Mouse (Mus musculus) kidney, adult 9 months (tissue): ENCODE data around the gene Tbcb.
"Not testable (repeated sequence)": the region's sequence is repeated elsewhere in the genome, so short reads cannot be mapped to it uniquely, and the experiment has no call there.

ENCODE experiments used
- DNase-seq: peaks from one replicate; pipeline ENCODE4 v3.0.0; 2022

Tbcb gene

DNA sequence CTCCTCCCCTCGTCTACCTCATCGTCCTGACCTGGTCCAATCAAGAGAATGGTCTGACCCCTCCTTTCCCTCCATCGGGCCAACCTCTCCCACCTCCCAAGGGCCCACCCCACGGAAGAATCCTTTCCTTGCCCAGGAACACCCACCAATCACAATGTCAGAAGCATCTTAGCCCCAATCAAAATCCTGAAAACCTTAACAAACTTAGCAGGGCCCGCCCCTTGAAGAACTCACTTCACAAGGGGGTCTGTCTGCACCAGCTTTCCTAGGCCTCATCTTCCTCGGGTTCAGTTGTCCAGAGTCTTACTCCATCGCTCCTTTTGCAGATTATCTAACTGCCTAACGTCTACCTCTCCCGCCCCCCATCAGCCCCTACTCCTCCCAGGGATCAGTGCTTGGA is 39.1 kb downstream of the Tbcb start:
- DNase-seq = no peak

DNA sequence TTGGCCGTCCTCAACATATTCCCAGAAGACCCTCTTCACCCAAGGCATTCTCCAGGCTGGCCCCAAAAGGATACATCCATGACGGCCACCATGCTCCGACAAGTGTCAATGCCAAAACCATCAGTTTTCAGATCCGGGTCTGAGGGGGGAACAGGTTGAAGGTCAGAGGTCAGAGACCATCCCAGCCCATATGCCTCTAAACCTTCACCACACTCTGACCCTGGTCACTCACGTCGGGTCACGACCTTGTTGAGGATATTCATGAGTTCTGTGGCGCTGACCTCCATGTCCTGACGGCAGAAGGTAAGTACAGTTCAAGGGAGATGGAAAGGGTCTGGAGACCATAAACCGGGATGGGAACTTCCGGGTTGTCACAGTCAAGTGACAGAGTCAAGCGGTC is 40.0 kb downstream of the Tbcb start:
- no peak for DNase-seq

DNA sequence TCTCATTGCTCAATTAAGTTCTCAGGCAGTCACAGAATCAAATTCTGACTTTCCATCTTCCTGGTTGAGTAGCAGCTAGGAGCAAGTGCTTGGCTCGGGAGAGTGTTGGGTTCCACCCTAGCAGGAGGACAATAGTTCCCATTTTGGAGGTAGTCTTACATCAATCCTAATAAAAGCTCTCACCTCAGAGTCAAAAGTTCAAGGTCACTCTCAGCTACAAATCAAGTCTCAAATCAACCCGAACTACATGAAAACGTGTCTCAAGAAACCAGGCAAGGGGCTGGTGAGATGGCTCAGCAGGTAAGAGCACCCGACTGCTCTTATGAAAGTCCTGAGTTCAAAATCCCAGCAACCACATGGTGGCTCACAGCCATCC is 43.0 kb downstream of the Tbcb start:
- no peak for DNase-seq

DNA sequence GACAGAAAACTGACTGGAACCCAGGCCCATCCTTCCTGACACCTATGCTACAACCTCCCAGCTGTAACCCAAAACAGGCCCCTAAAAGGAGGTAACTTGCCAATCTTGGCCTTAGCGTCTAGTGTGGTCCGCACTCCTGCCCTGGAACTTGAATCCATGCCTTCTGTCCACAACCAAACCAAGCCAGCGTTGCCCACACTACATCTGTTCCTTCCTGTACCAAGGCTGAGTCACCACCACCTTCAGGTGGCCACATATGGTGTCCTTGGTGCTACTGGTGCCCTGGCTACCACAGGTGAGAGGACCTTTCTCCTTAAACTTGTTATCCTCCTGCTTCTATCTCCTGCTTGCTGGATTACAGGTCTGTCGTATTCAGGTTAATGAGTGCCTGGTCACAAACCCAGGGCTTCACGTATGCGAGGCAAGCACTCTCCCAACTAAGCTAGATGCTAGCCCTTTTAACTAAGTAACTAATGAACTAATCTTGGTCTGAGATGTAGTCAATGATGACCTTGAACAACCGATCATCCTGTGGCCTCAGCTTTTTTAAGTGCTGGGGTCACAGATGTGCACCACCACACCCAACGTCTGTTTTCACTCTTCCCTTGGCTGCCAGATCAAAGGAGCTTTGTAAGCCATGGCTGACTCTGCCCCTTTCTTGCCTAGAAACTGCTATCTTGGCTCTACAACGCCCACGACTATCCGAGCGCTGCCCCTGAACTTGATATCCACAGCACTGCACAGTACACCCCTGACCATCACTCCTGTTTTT is 43.5 kb downstream of the Tbcb start:
- DNase-seq = no peak

DNA sequence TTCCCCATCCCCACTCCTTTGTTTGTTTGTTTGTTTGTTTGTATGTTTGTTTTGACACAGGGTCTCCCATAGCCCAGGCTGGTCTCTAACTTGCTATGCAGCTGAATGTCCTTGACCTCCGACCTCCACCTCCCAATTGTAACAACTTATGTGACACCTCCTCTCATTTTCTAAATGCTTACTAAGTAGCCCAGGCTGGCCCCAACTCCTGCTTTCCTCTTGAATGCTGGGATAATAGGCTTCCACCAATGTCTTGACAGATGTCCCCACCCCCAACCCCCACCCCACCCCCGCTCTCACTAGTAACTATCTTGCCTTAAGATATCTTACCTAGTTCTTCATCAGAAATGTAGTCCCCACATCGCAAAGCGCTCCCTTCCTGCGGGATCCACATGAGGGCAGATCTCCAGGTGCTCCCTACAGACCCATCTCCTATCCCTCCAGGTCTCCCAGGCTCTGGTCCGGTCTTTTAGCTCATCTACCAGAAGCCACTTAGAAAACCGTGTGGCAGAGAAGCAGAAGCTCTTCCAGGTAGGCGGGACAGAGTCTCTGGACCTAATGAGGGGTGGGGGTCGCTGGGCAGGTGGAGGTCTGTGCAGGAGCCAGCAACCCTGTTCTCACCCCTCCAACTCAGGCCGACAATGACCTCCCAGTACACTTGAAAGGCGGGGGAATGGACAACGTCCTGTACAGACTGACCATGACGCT is 47.3 kb downstream of the Tbcb start:
- no peak for DNase-seq

DNA sequence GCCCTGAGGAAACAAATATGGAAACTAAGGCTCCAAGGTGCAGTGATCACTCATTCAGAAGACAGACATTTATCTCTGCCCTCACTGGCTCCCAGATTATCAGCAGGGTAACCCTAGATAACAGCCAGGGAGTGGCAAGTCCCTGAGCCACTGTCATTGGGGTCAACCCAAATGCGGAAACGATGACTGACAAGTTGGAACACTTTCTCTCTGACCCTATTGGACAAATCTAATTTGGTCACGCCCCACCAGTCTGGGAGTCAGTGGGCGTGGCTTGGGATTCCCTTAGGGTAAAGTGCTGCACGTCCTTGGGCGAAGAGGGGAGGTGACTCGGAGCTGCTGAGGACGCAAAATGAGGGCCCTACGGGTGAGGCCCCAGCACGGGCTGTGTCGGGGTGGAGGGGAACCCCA is 48.2 kb downstream of the Tbcb start, which contains the start of gene Cox7a1:
Cox7a1 (plus strand) TSS at position 266 of the 411 bp plus-strand sequence.
- DNase-seq = peak; percentile 95

DNA sequence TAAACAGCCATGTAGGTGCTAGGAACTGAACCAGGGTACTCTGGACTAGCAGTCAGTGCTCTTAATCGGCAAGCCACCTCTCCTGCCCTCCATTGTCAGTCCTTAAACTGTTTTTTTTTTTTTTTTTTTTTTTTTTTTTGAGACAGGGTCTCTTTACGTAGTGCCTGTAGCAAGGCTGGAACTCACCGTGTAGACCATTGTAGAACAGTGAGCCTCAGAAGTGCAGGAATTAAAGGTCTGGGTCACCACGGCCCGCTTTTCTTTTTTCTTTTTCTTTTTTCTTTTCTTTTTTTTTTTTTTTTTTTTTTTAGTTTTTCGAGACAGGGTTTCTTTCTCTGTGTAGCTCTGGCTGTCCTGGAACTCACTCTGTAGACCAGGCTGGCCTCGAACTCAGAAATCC is 48.9 kb downstream of the Tbcb start:
- not testable (repeated sequence) for DNase-seq

DNA sequence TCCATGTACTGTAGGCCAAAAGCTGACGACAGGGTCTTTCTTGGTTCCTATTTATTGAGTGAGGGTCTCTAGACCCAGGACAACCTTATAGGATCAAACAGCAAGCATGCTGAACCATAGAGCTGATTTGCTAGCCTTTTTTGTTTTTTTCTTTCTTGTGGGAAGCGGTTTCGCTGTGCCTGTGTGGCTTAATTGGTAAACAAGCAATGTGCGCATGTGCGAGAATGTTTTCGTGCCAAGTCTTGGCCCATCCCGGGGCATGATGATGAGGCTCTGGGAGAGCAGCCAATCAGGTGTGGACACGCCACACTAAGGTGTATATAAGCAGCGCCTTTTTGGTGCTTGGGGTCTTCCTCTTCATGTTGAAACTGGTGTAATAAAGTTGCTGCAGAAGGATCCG is 50.1 kb downstream of the Tbcb start:
- not testable (repeated sequence) for DNase-seq

DNA sequence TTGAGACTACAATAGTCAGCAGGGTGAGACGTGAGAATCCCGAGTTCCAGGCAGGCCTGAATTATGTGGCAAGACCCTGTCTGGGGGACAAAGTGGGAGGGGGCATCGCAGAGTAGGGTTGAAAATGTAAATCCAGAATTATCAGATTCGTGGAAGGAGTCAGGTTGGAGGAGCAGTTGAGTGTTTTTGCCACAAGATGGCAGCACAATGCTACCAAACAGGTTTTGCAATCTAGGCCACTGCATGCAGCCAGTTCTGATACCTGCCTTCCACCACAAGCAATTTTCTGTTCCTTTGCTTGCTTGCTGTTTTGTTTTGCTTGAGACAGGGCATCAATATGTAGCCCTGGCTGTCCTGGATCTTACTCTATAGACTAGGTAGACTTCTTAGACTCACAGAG is 50.8 kb downstream of the Tbcb start:
- DNase-seq = peak; percentile 79

DNA sequence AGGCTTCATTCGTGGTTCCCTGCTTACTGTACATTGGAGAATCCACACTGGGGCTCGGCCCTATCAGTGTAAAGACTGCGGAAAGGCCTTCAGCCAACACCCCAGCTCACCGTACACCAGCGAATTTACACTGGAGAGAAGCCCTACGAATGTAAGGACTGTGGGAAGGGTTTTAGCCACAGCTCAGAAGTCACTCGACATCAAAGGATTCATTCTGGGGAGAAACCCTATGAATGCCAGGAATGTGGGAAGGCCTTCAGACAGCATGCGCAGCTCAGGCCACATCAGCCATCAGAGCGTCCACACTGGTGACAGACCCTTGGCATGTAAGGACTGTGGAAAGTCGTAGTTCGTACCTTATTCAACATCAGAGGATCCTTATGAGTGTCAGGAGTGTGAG is 53.8 kb downstream of the Tbcb start:
- no peak for DNase-seq

DNA sequence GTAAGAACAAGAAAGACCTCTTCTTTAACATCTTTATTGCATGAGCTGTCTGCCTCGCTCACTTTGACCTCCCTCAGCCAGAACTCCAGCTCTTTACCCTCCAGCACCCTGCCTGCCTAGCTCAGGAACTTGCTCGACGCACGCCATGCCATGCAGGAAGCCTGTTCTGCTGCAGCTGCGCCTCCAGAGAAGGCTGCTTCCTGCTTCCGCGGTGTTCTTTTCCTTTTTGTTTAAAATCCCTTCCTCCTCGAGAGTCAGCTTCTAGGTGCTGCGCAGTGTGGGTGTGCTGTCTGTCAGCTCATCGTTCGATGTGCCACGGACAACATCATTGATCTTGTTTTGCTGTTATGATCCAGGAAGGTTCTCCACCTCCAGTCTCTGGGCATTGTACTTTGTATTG is 55.6 kb downstream of the Tbcb start:
- DNase-seq = no peak
